In the genomic region with DNA sequence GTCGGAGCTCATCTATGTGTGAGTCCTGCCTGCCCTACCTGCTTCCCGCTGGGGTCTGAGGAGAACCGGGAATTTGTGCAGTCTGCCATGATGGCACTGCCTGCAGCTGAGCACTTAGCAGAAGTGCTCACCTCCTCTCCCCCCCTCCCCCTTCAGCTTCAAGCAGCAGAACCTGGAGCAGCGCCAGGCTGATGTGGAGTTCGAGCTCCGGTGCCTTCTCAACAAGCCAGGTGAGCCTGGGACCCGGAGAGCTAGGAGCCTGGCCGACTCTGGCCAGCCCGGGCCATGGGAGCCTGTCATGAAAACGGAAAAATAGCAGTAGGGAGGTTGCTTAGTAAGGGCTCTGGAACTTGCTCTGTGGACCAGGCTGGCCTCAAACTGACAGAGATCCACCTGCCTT, we compare ENCODE assay signal across 15 mouse cellular contexts. TPM values are rescaled to one million over a fixed set of nuclear protein-coding genes. Genes with fewer than 3 reads are reported as not detected.
DNase-seq lines count a peak whose midpoint lies in the region; ATAC-seq and TF ChIP-seq lines count a peak whose summit lies in the region.
"Had no signal": no experiment of that assay in that cellular context is flagged by ENCODE, and none has a peak within 500 bp of the region (broad histone marks: within the 10 kb centered on the region; RNA-seq: fewer than 3 reads in every experiment).

No protein-coding gene starts in this region.

- TF ChIP-seq CTCF in kidney, adult 2 months (conservative IDR thresholded peaks at IDR 0.05; ENCODE audit: insufficient read depth, insufficient read length, low read depth, low read length), result no peak
- TF ChIP-seq CTCF in stomach, postnatal 0 days (IDR thresholded peaks at IDR 0.05; ENCODE audit: low read depth), result no peak

- H3K9ac ChIP-seq in kidney, embryonic 16.5 days (replicated peaks; ENCODE audit: low read length), result no peak overlapping the region
- no peak overlapping the region for H3K9ac ChIP-seq in stomach, postnatal 0 days (ENCODE audit: low read length)
- H3K9ac ChIP-seq: embryonic facial prominence, embryonic 13.5 days; hindbrain, embryonic 15.5 days; liver, embryonic 13.5 days had no signal

- 41% methylated on average over 10 of the region's 10 CpGs for WGBS in kidney, adult 2 months
- WGBS in kidney, embryonic 16.5 days, result 84% methylated on average over 10 of the region's 10 CpGs
- 67% methylated on average over 10 of the region's 10 CpGs for WGBS in stomach, postnatal 0 days

- peak; percentile 28 to 46 for DNase-seq in cerebellum, adult 18-20 months
- peak; percentile 77 for DNase-seq in kidney, adult 2 months
- peak; percentile 77 to 84 for DNase-seq in lung, adult 18-20 months
- DNase-seq in stomach, postnatal 0 days (ENCODE audit: low spot score), result no peak
- no peak for DNase-seq in left cerebral cortex, postnatal 4 days
- DNase-seq: B cell, adult 2 months; liver, embryonic 13.5 days had no signal

- H3K9me3 ChIP-seq in kidney, embryonic 16.5 days (ENCODE audit: low read length), result peaks cover 6% of the 10 kb centered on the region; the same call in 1 of the 2 replicates
- no peaks in the 10 kb centered on the region for H3K9me3 ChIP-seq in stomach, postnatal 0 days (ENCODE audit: control insufficient read depth, low read length)
- H3K9me3 ChIP-seq: hindbrain, embryonic 15.5 days; midbrain, embryonic 10.5 days had no signal

- H3K4me3 ChIP-seq in kidney, adult 2 months (ENCODE audit: insufficient read depth, low read depth, low read length), result no peak overlapping the region
- no peak overlapping the region for H3K4me3 ChIP-seq in kidney, embryonic 16.5 days (ENCODE audit: low read length)
- H3K4me3 ChIP-seq in stomach, postnatal 0 days (ENCODE audit: low read depth, low read length), result no peak overlapping the region
- H3K4me3 ChIP-seq: embryonic facial prominence, embryonic 13.5 days; hindbrain, embryonic 15.5 days; liver, embryonic 13.5 days; midbrain, embryonic 10.5 days; myocyte had no signal

- H3K4me1 ChIP-seq in kidney, adult 2 months (ENCODE audit: control insufficient read depth, insufficient read depth, low read length), result peaks cover 31% of the 10 kb centered on the region
- peaks cover 11% of the 10 kb centered on the region for H3K4me1 ChIP-seq in kidney, embryonic 16.5 days (ENCODE audit: insufficient read depth, low read length)
- H3K4me1 ChIP-seq in stomach, postnatal 0 days (replicated peaks; ENCODE audit: control insufficient read depth, insufficient read depth), result no peaks in the 10 kb centered on the region
- H3K4me1 ChIP-seq: hindbrain, embryonic 15.5 days; liver, embryonic 13.5 days; midbrain, embryonic 10.5 days had no signal

- no peak for TF ChIP-seq POLR2A in kidney, adult 2 months (IDR thresholded peaks at IDR 0.05; ENCODE audit: low read depth, low read length)

- H3K27me3 ChIP-seq in kidney, adult 2 months (replicated peaks; ENCODE audit: control insufficient read depth, insufficient read depth, low read length), result no peaks in the 10 kb centered on the region
- no peaks in the 10 kb centered on the region for H3K27me3 ChIP-seq in kidney, embryonic 16.5 days (ENCODE audit: insufficient read depth, low read length)
- H3K27me3 ChIP-seq in stomach, postnatal 0 days (ENCODE audit: control insufficient read depth, insufficient read depth, low read length), result no peaks in the 10 kb centered on the region
- H3K27me3 ChIP-seq: embryonic facial prominence, embryonic 13.5 days; hindbrain, embryonic 15.5 days; liver, embryonic 13.5 days had no signal

- H3K4me2 ChIP-seq in kidney, embryonic 16.5 days (replicated peaks; ENCODE audit: low read depth, low read length), result no peak overlapping the region
- H3K4me2 ChIP-seq in stomach, postnatal 0 days (replicated peaks; ENCODE audit: low read depth), result no peak overlapping the region
- H3K4me2 ChIP-seq: embryonic facial prominence, embryonic 13.5 days; heart, embryonic 11.5 days; hindbrain, embryonic 15.5 days; liver, embryonic 13.5 days had no signal

- intact Hi-C loops in left cerebral cortex, postnatal 4 days (cut with DNase I), result no loop called here

- TF ChIP-seq EP300 in stomach, postnatal 0 days (optimal IDR thresholded peaks at IDR 0.05), result no peak

- H3K36me3 ChIP-seq in kidney, adult 2 months (ENCODE audit: control insufficient read depth, insufficient read depth, low read length), result no peaks in the 10 kb centered on the region; the same call in 1 of the 2 replicates
- peaks cover 54% of the 10 kb centered on the region for H3K36me3 ChIP-seq in kidney, embryonic 16.5 days (ENCODE audit: insufficient read depth, low read length)
- H3K36me3 ChIP-seq in stomach, postnatal 0 days (ENCODE audit: control insufficient read depth, insufficient read depth, low read length), result peaks cover 55% of the 10 kb centered on the region

- no peak for ATAC-seq in cerebellum, adult (ENCODE audit: insufficient number of reproducible peaks, low FRiP score, low TSS enrichment)
- ATAC-seq in kidney, embryonic 16.5 days (ENCODE audit: low FRiP score, low TSS enrichment), result no peak
- ATAC-seq in stomach, postnatal 0 days (ENCODE audit: low FRiP score, low TSS enrichment), result no peak
- ATAC-seq in megakaryocyte, adult 5-6 weeks (ENCODE audit: poor library complexity, severe bottlenecking), result no peak

- H3K27ac ChIP-seq in kidney, adult 2 months (ENCODE audit: insufficient read depth, low read depth, low read length), result peak overlapping the region; percentile 72
- no peak overlapping the region for H3K27ac ChIP-seq in kidney, embryonic 16.5 days (ENCODE audit: low read length)
- H3K27ac ChIP-seq in stomach, postnatal 0 days (replicated peaks), result peak overlapping the region; percentile 78
- H3K27ac ChIP-seq: embryonic facial prominence, embryonic 13.5 days; hindbrain, embryonic 15.5 days; liver, embryonic 13.5 days; midbrain, embryonic 10.5 days had no signal

RNA-seq across cellular contexts. Expression of a gene that starts 10.0 kb away (rescaled TPM):
- polyA plus RNA-seq in kidney, adult 2 months (2012; rRNA removed), result 50.3 and 74.9 TPM in 2 replicates
- polyA plus RNA-seq in kidney, embryonic 16.5 days (2015; fragmentation: Nextera tagmentation; extraction: Ambion mirVana), result 264 and 294 TPM in 2 replicates
- 308 and 320 TPM in 2 replicates for polyA plus RNA-seq in stomach, postnatal 0 days (2015; fragmentation: Nextera tagmentation; extraction: Ambion mirVana)
- total RNA-seq in megakaryocyte, adult 5-6 weeks (2015), result 46.0 and 49.2 TPM in 2 replicates
- total RNA-seq in megakaryocyte, adult 5-6 weeks (2017), result 39.6 and 54.1 TPM in 2 replicates
- total RNA-seq in left cerebral cortex, postnatal 4 days (2021), result 100 to 1,000 TPM; 143 to 152 TPM

RNA-seq across cellular contexts. Expression of a gene that starts 10.3 kb away (rescaled TPM):
- polyA plus RNA-seq in kidney, adult 2 months (2012; rRNA removed), result 18.8 and 19.6 TPM in 2 replicates
- 10.1 and 11.9 TPM in 2 replicates for polyA plus RNA-seq in kidney, embryonic 16.5 days (2015; fragmentation: Nextera tagmentation; extraction: Ambion mirVana)
- polyA plus RNA-seq in stomach, postnatal 0 days (2015; fragmentation: Nextera tagmentation; extraction: Ambion mirVana), result 6.4 and 7.9 TPM in 2 replicates
- not detected in 2 replicates for total RNA-seq in megakaryocyte, adult 5-6 weeks (2015)
- not detected in 2 replicates for total RNA-seq in megakaryocyte, adult 5-6 weeks (2017)
- 10 to 100 TPM; 12.1 to 13.1 TPM for total RNA-seq in left cerebral cortex, postnatal 4 days (2021)

RNA-seq across cellular contexts. Expression of a gene that starts 22.1 kb away (rescaled TPM):
- polyA plus RNA-seq in kidney, adult 2 months (2012; rRNA removed), result 23.3 and 24.5 TPM in 2 replicates
- polyA plus RNA-seq in kidney, embryonic 16.5 days (2015; fragmentation: Nextera tagmentation; extraction: Ambion mirVana), result 8.5 and 8.9 TPM in 2 replicates
- polyA plus RNA-seq in stomach, postnatal 0 days (2015; fragmentation: Nextera tagmentation; extraction: Ambion mirVana), result 7.0 and 7.8 TPM in 2 replicates
- total RNA-seq in megakaryocyte, adult 5-6 weeks (2015), result 4.4 and 6.1 TPM in 2 replicates
- 3.6 and 6.3 TPM in 2 replicates for total RNA-seq in megakaryocyte, adult 5-6 weeks (2017)
- total RNA-seq in left cerebral cortex, postnatal 4 days (2021), result 10 to 100 TPM; 61.5 to 66.6 TPM

RNA-seq across cellular contexts. Expression of a gene that starts 34.3 kb away (rescaled TPM):
- polyA plus RNA-seq in kidney, adult 2 months (2012; rRNA removed), result 0.75 and 1.2 TPM in 2 replicates
- 0.51 and 0.56 TPM in 2 replicates for polyA plus RNA-seq in kidney, embryonic 16.5 days (2015; fragmentation: Nextera tagmentation; extraction: Ambion mirVana)
- polyA plus RNA-seq in stomach, postnatal 0 days (2015; fragmentation: Nextera tagmentation; extraction: Ambion mirVana), result 3.6 and 3.9 TPM in 2 replicates
- total RNA-seq in megakaryocyte, adult 5-6 weeks (2015), result not detected in 2 replicates
- not detected in 2 replicates for total RNA-seq in megakaryocyte, adult 5-6 weeks (2017)
- 10 to 100 TPM; 16.5 to 18.1 TPM for total RNA-seq in left cerebral cortex, postnatal 4 days (2021)
- polyA plus RNA-seq: myocyte had no signal

RNA-seq across cellular contexts. Expression of a gene that starts 55.8 kb away (rescaled TPM):
- 172 and 183 TPM in 2 replicates for polyA plus RNA-seq in kidney, adult 2 months (2012; rRNA removed)
- 254 and 260 TPM in 2 replicates for polyA plus RNA-seq in kidney, embryonic 16.5 days (2015; fragmentation: Nextera tagmentation; extraction: Ambion mirVana)
- 132 and 135 TPM in 2 replicates for polyA plus RNA-seq in stomach, postnatal 0 days (2015; fragmentation: Nextera tagmentation; extraction: Ambion mirVana)
- 110 and 116 TPM in 2 replicates for total RNA-seq in megakaryocyte, adult 5-6 weeks (2015)
- 153 and 155 TPM in 2 replicates for total RNA-seq in megakaryocyte, adult 5-6 weeks (2017)
- total RNA-seq in left cerebral cortex, postnatal 4 days (2021), result 100 to 1,000 TPM; 116 to 122 TPM

Comparison
In these comparisons a context has a peak if more than half of its experiments do, and no peak if none do; other contexts are left out.
1. DNase-seq: peak in cerebellum, adult 18-20 months (2 of 2), kidney, adult 2 months (single experiment) and lung, adult 18-20 months (2 of 2); none in stomach, postnatal 0 days (single experiment) and left cerebral cortex, postnatal 4 days (single experiment).